Comparison of ENCODE assay signal across 9 mouse cellular contexts in the genomic region with DNA sequence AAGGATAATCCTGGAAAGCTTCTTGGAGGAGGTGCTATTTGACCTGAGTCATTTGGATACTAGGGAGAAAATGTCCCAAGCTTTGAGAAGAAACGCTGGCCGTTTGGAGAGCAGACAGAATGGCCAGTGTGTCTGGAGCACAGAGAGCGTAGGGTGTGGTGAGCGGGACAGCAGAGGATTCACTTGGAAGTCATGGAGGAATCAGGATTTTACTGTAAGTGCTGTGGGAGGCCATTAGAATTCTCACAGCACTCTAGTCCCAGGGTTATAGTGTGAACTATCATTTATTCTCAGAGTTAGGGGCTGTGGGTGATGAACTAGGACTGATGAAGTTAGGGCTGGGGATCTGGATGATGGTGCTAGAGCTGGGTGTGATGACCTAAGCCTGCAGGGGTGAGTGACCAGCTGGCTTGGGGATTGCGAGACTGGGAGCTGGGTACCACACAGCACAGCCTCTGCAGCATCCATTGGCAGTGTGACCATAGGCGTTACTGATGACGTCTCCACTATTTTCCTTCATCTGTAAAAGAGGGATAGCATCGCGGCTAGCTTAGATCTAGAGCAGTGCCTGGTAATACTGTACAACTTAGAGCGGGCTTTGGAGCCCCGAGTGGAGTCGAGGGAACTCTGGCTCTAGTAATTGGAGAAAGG. TPM values are rescaled to one million over a fixed set of nuclear protein-coding genes. Genes with fewer than 3 reads are reported as not detected.
A peak's percentile ranks its signal among the peaks of the same experiment; 100 is the strongest.
DNase-seq lines count a peak whose midpoint lies in the region; ATAC-seq lines count a peak whose summit lies in the region.
"Had no signal": no experiment of that assay in that cellular context is flagged by ENCODE, and none has a peak within 500 bp of the region (broad histone marks: within the 10 kb centered on the region; RNA-seq: fewer than 3 reads in every experiment).

No protein-coding gene starts in this region.

- H3K9me3 ChIP-seq in lung, embryonic 16.5 days (ENCODE audit: control insufficient read depth, low read length), result no peaks in the 10 kb centered on the region
- H3K9me3 ChIP-seq in embryonic facial prominence, embryonic 14.5 days (ENCODE audit: control insufficient read depth, low read length), result peaks cover 9% of the 10 kb centered on the region; the same call in 1 of the 2 replicates
- no peaks in the 10 kb centered on the region for H3K9me3 ChIP-seq in intestine, embryonic 16.5 days (ENCODE audit: control insufficient read depth, low read length)
- H3K9me3 ChIP-seq in neural tube, embryonic 14.5 days (ENCODE audit: control insufficient read depth, low read length), result no peaks in the 10 kb centered on the region

- ATAC-seq in lung, embryonic 16.5 days (ENCODE audit: low read depth), result no peak
- no peak for ATAC-seq in embryonic facial prominence, embryonic 14.5 days (ENCODE audit: low read depth)
- ATAC-seq in intestine, embryonic 16.5 days, result no peak
- ATAC-seq in neural tube, embryonic 14.5 days (ENCODE audit: low read depth), result no peak

- no peaks in the 10 kb centered on the region; the same call in 1 of the 2 replicates for H3K36me3 ChIP-seq in lung, embryonic 16.5 days (ENCODE audit: control insufficient read depth, insufficient read depth, low read length)
- H3K36me3 ChIP-seq in embryonic facial prominence, embryonic 14.5 days (ENCODE audit: control insufficient read depth, insufficient read depth, low read length), result peaks cover 17% of the 10 kb centered on the region
- no peaks in the 10 kb centered on the region for H3K36me3 ChIP-seq in intestine, embryonic 16.5 days (ENCODE audit: control insufficient read depth, insufficient read depth, low read length)
- no peaks in the 10 kb centered on the region for H3K36me3 ChIP-seq in neural tube, embryonic 14.5 days (ENCODE audit: control insufficient read depth, insufficient read depth, low read length)

- WGBS in lung, embryonic 16.5 days, result 78% methylated on average over 12 of the region's 12 CpGs
- 72% methylated on average over 12 of the region's 12 CpGs for WGBS in embryonic facial prominence, embryonic 14.5 days
- 77% methylated on average over 12 of the region's 12 CpGs for WGBS in intestine, embryonic 16.5 days
- 87% methylated on average over 12 of the region's 12 CpGs for WGBS in neural tube, embryonic 14.5 days

- H3K4me2 ChIP-seq in lung, embryonic 16.5 days (ENCODE audit: low read depth, low read length), result peak overlapping the region; percentile 79
- peak overlapping the region; percentile 65 for H3K4me2 ChIP-seq in embryonic facial prominence, embryonic 14.5 days (ENCODE audit: low read depth, low read length)
- H3K4me2 ChIP-seq in intestine, embryonic 16.5 days (ENCODE audit: low read depth, low read length), result peak overlapping the region; percentile 66; the same call in 1 of the 2 replicates
- no peak overlapping the region; the same call in 1 of the 2 replicates for H3K4me2 ChIP-seq in neural tube, embryonic 14.5 days (ENCODE audit: low read depth, low read length)

- no peak for DNase-seq in lung, postnatal 25 days (ENCODE audit: low spot score)
- DNase-seq in embryonic facial prominence, embryonic 14.5 days (ENCODE audit: low spot score), result no peak
- DNase-seq in frontal cortex, adult 2 months (ENCODE audit: extremely low spot score in 1 of 2, low spot score in 1 of 2), result no peak
- DNase-seq in layer of hippocampus, postnatal 36 days, result no peak
- no peak for DNase-seq in ovary, postnatal 14 days (ENCODE audit: low spot score)

- H3K27ac ChIP-seq in lung, embryonic 16.5 days (ENCODE audit: low read length), result peak overlapping the region; percentile 97
- H3K27ac ChIP-seq in embryonic facial prominence, embryonic 14.5 days (replicated peaks; ENCODE audit: low read depth, low read length), result peak overlapping the region; percentile 95
- peak overlapping the region; percentile 94 for H3K27ac ChIP-seq in intestine, embryonic 16.5 days (ENCODE audit: low read length)
- peak overlapping the region; percentile 79; the same call in 1 of the 2 replicates for H3K27ac ChIP-seq in neural tube, embryonic 14.5 days (ENCODE audit: low read depth, low read length)

- H3K27me3 ChIP-seq in lung, embryonic 16.5 days (ENCODE audit: control insufficient read depth, insufficient read depth, low read depth, low read length), result no peaks in the 10 kb centered on the region
- no peaks in the 10 kb centered on the region for H3K27me3 ChIP-seq in embryonic facial prominence, embryonic 14.5 days (replicated peaks; ENCODE audit: control insufficient read depth, insufficient read depth, low read length)
- H3K27me3 ChIP-seq in intestine, embryonic 16.5 days (replicated peaks; ENCODE audit: control insufficient read depth, insufficient read depth, low read length), result no peaks in the 10 kb centered on the region
- 0 out of 2 replicates have a peak, but pooled peaks cover 2% of the 10 kb centered on the region for H3K27me3 ChIP-seq in neural tube, embryonic 14.5 days (ENCODE audit: control insufficient read depth, insufficient read depth, low read length)

- H3K9ac ChIP-seq in lung, embryonic 16.5 days (ENCODE audit: low read length), result peak overlapping the region; percentile 65
- H3K9ac ChIP-seq in embryonic facial prominence, embryonic 14.5 days (ENCODE audit: low read depth, low read length), result peak overlapping the region; percentile 58; the same call in 1 of the 2 replicates
- peak overlapping the region; percentile 63 for H3K9ac ChIP-seq in intestine, embryonic 16.5 days (ENCODE audit: low read depth, low read length)
- H3K9ac ChIP-seq in neural tube, embryonic 14.5 days (replicated peaks; ENCODE audit: low read depth, low read length), result no peak overlapping the region

- peak overlapping the region; percentile 50; the same call in 1 of the 2 replicates for H3K4me3 ChIP-seq in lung, embryonic 16.5 days (ENCODE audit: low read length)
- peak overlapping the region; percentile 54; the same call in 1 of the 2 replicates for H3K4me3 ChIP-seq in embryonic facial prominence, embryonic 14.5 days (ENCODE audit: low read depth, low read length)
- H3K4me3 ChIP-seq in intestine, embryonic 16.5 days (ENCODE audit: low read length), result no peak overlapping the region
- H3K4me3 ChIP-seq in neural tube, embryonic 14.5 days (ENCODE audit: low read depth, low read length), result no peak overlapping the region

- H3K4me1 ChIP-seq in lung, embryonic 16.5 days (replicated peaks; ENCODE audit: control insufficient read depth, insufficient read depth, low read length), result peaks cover 38% of the 10 kb centered on the region
- peaks cover 36% of the 10 kb centered on the region for H3K4me1 ChIP-seq in embryonic facial prominence, embryonic 14.5 days (ENCODE audit: control insufficient read depth, insufficient read depth, low read length)
- H3K4me1 ChIP-seq in intestine, embryonic 16.5 days (ENCODE audit: control insufficient read depth, insufficient read depth, low read length), result peaks cover 44% of the 10 kb centered on the region
- H3K4me1 ChIP-seq in neural tube, embryonic 14.5 days (ENCODE audit: control insufficient read depth, insufficient read depth, low read length), result peaks cover 9% of the 10 kb centered on the region

RNA-seq across cellular contexts. Expression of a gene that starts 0.9 kb away (rescaled TPM):
- 177 and 189 TPM in 2 replicates for polyA plus RNA-seq in lung, embryonic 16.5 days (2015; fragmentation: Nextera tagmentation; extraction: Ambion mirVana)
- 298 and 316 TPM in 2 replicates for polyA plus RNA-seq in embryonic facial prominence, embryonic 14.5 days (2014; fragmentation: Nextera tagmentation; extraction: Ambion mirVana)
- 128 and 147 TPM in 2 replicates for polyA plus RNA-seq in intestine, embryonic 16.5 days (2015; fragmentation: Nextera tagmentation; extraction: Ambion mirVana)
- 5.3 and 36.4 TPM in 2 replicates for polyA plus RNA-seq in neural tube, embryonic 14.5 days (2014; fragmentation: Nextera tagmentation; extraction: Ambion mirVana)
- polyA plus RNA-seq in frontal cortex, adult 2 months (2012; rRNA removed), result 15.1 and 15.2 TPM in 2 replicates
- 1 to 10 TPM; 1.9 to 4.4 TPM for total RNA-seq in layer of hippocampus, postnatal 36 days (2021)

RNA-seq across cellular contexts. Expression of a gene that starts 1.8 kb away (rescaled TPM):
- 9.6 and 11.3 TPM in 2 replicates for polyA plus RNA-seq in lung, embryonic 16.5 days (2015; fragmentation: Nextera tagmentation; extraction: Ambion mirVana)
- polyA plus RNA-seq in embryonic facial prominence, embryonic 14.5 days (2014; fragmentation: Nextera tagmentation; extraction: Ambion mirVana), result 3.7 and 5.0 TPM in 2 replicates
- 4.0 and 4.3 TPM in 2 replicates for polyA plus RNA-seq in intestine, embryonic 16.5 days (2015; fragmentation: Nextera tagmentation; extraction: Ambion mirVana)
- 3.8 and 4.0 TPM in 2 replicates for polyA plus RNA-seq in neural tube, embryonic 14.5 days (2014; fragmentation: Nextera tagmentation; extraction: Ambion mirVana)
- 5.1 and 5.3 TPM in 2 replicates for polyA plus RNA-seq in frontal cortex, adult 2 months (2012; rRNA removed)
- 1 to 10 TPM; 3.0 TPM for total RNA-seq in layer of hippocampus, postnatal 36 days (2021)

RNA-seq across cellular contexts. Expression of a gene that starts 25.3 kb away (rescaled TPM):
- 4.6 and 5.6 TPM in 2 replicates for polyA plus RNA-seq in lung, embryonic 16.5 days (2015; fragmentation: Nextera tagmentation; extraction: Ambion mirVana)
- polyA plus RNA-seq in embryonic facial prominence, embryonic 14.5 days (2014; fragmentation: Nextera tagmentation; extraction: Ambion mirVana), result 3.9 and 5.8 TPM in 2 replicates
- 8.1 TPM in 2 replicates for polyA plus RNA-seq in intestine, embryonic 16.5 days (2015; fragmentation: Nextera tagmentation; extraction: Ambion mirVana)
- 4.0 and 4.8 TPM in 2 replicates for polyA plus RNA-seq in neural tube, embryonic 14.5 days (2014; fragmentation: Nextera tagmentation; extraction: Ambion mirVana)
- polyA plus RNA-seq in frontal cortex, adult 2 months (2012; rRNA removed), result 32.5 and 33.6 TPM in 2 replicates
- 10 to 100 TPM; 20.8 to 25.9 TPM for total RNA-seq in layer of hippocampus, postnatal 36 days (2021)

RNA-seq across cellular contexts. Expression of a gene that starts 25.6 kb away (rescaled TPM):
- 0.26 and 1.9 TPM in 2 replicates for polyA plus RNA-seq in lung, embryonic 16.5 days (2015; fragmentation: Nextera tagmentation; extraction: Ambion mirVana)
- polyA plus RNA-seq in embryonic facial prominence, embryonic 14.5 days (2014; fragmentation: Nextera tagmentation; extraction: Ambion mirVana), result 0.68 and 0.87 TPM in 2 replicates
- polyA plus RNA-seq in intestine, embryonic 16.5 days (2015; fragmentation: Nextera tagmentation; extraction: Ambion mirVana), result 0.62 and 0.98 TPM in 2 replicates
- polyA plus RNA-seq in neural tube, embryonic 14.5 days (2014; fragmentation: Nextera tagmentation; extraction: Ambion mirVana), result 0.37 TPM in 1 of 2 replicates, not detected in the other
- 0.15 TPM in 1 of 2 replicates, not detected in the other for polyA plus RNA-seq in frontal cortex, adult 2 months (2012; rRNA removed)
- not detected for total RNA-seq in layer of hippocampus, postnatal 36 days (2021)
- total RNA-seq: adrenal gland, adult 2 months had no signal

RNA-seq across cellular contexts. Expression of a gene that starts 43.9 kb away (rescaled TPM):
- 0.34 and 0.40 TPM in 2 replicates for polyA plus RNA-seq in lung, embryonic 16.5 days (2015; fragmentation: Nextera tagmentation; extraction: Ambion mirVana)
- 0.63 and 1.0 TPM in 2 replicates for polyA plus RNA-seq in embryonic facial prominence, embryonic 14.5 days (2014; fragmentation: Nextera tagmentation; extraction: Ambion mirVana)
- 0.31 and 0.39 TPM in 2 replicates for polyA plus RNA-seq in intestine, embryonic 16.5 days (2015; fragmentation: Nextera tagmentation; extraction: Ambion mirVana)
- 3.4 and 4.3 TPM in 2 replicates for polyA plus RNA-seq in neural tube, embryonic 14.5 days (2014; fragmentation: Nextera tagmentation; extraction: Ambion mirVana)
- polyA plus RNA-seq in frontal cortex, adult 2 months (2012; rRNA removed), result 15.5 and 17.7 TPM in 2 replicates
- 10 to 100 TPM; 10.9 to 11.4 TPM for total RNA-seq in layer of hippocampus, postnatal 36 days (2021)

Comparison
In these comparisons a context has a peak if more than half of its experiments do, and no peak if none do; other contexts are left out.
1. H3K4me3 ChIP-seq: peak in lung, embryonic 16.5 days (single experiment) and embryonic facial prominence, embryonic 14.5 days (single experiment); none in intestine, embryonic 16.5 days (single experiment) and neural tube, embryonic 14.5 days (single experiment).
2. Peak in every context shown above with its lines, with median percentiles within 50 percentile points of each other: H3K27ac ChIP-seq.